Mouse (Mus musculus) adrenal gland, postnatal 36 days (tissue): ENCODE measurements around the gene Socs3. TPM values are rescaled to one million over a fixed set of nuclear protein-coding genes. Genes with fewer than 3 reads are reported as not detected.

ENCODE experiments used
- DNase-seq, 2 experiments: peaks; one replicate each; pipeline ENCODE4 v3.0.0; 2021; ENCODE audit warnings: mixed read lengths in 1 of 2
- total RNA-seq, 2 experiments: library from RNA; stranded (reverse); gene quantifications; 2 replicates each; pipeline ENCODE4 v1.2.3; 2021

Socs3 gene
- total RNA-seq, 2 experiments from 2014 or later, result 6.6 to 17.5 TPM

GRCm38 (mm10) chr11:117954819-117955218 lies 15.0 kb downstream of the Socs3 start:
- DNase-seq, result no peak

GRCm38 (mm10) chr11:117954094-117954493 lies 15.8 kb downstream of the Socs3 start:
- no peak for DNase-seq

- DNase-seq, result peak in 1 of 2 experiments; percentile 46
Measured at GRCm38 (mm10) chr11:117952174-117952933, 17.5 kb downstream of the Socs3 start.

GRCm38 (mm10) chr11:117951391-117951790 lies 18.5 kb downstream of the Socs3 start:
- no peak for DNase-seq

- peak; percentile 75 to 81 for DNase-seq
Measured at GRCm38 (mm10) chr11:117949392-117950091, 20.3 kb downstream of the Socs3 start.

- DNase-seq, result no peak
Measured at GRCm38 (mm10) chr11:117946996-117947419, 22.8 kb downstream of the Socs3 start.

GRCm38 (mm10) chr11:117946195-117946979 lies 23.5 kb downstream of the Socs3 start:
- DNase-seq, result no peak

GRCm38 (mm10) chr11:117941848-117942247 lies 28.0 kb downstream of the Socs3 start:
- no peak for DNase-seq

- no peak for DNase-seq
Measured at GRCm38 (mm10) chr11:117941325-117941834, 28.5 kb downstream of the Socs3 start.

GRCm38 (mm10) chr11:117940881-117941280 lies 29.0 kb downstream of the Socs3 start:
- no peak for DNase-seq

GRCm38 (mm10) chr11:117939741-117940285 lies 30.0 kb downstream of the Socs3 start:
- peak; percentile 67 to 82 for DNase-seq

- no peak for DNase-seq
Measured at GRCm38 (mm10) chr11:117939004-117939730, 30.7 kb downstream of the Socs3 start.

- peak; percentile 58 to 69 for DNase-seq
Measured at GRCm38 (mm10) chr11:117936202-117936601, 33.6 kb downstream of the Socs3 start.

- peak; percentile 59 to 73 for DNase-seq
Measured at GRCm38 (mm10) chr11:117935616-117936015, 34.2 kb downstream of the Socs3 start.

- no peak for DNase-seq
Measured at GRCm38 (mm10) chr11:117934576-117935368, 35.1 kb downstream of the Socs3 start.

GRCm38 (mm10) chr11:117934168-117934567 lies 35.7 kb downstream of the Socs3 start:
- DNase-seq, result peak in 1 of 2 experiments; percentile 53

- peak; percentile 33 to 45 for DNase-seq
Measured at GRCm38 (mm10) chr11:117932195-117932594, 37.7 kb downstream of the Socs3 start.

GRCm38 (mm10) chr11:117931576-117931975 lies 38.3 kb downstream of the Socs3 start:
- no peak for DNase-seq

GRCm38 (mm10) chr11:117930781-117931338 lies 39.0 kb downstream of the Socs3 start:
- DNase-seq, result peak; percentile 55 to 69

GRCm38 (mm10) chr11:117925541-117925940 lies 44.3 kb downstream of the Socs3 start:
- no peak for DNase-seq
